Mouse (Mus musculus) ES-E14 (cell line): ENCODE data around the gene Nudt13.

ENCODE experiments used
- CHD2 ChIP-seq: IDR thresholded peaks from 2 replicates; pipeline ENCODE4 v1.6.1; 2014; ENCODE audit warnings: mild to moderate bottlenecking, low read depth, low read length, inconsistent platforms
- MAFK ChIP-seq: IDR thresholded peaks from 2 replicates; pipeline ENCODE4 v1.6.1; 2014; ENCODE audit warnings: mild to moderate bottlenecking, low read depth, low read length, inconsistent platforms; ENCODE audit not compliant: insufficient read depth
- ZC3H11A ChIP-seq: IDR thresholded peaks from 2 replicates; pipeline ENCODE4 v1.6.1; 2012; ENCODE audit warnings: low read depth, mild to moderate bottlenecking, inconsistent platforms, low read length, borderline replicate concordance
- ZNF384 ChIP-seq: IDR thresholded peaks from 2 replicates; pipeline ENCODE4 v1.6.1; 2012; ENCODE audit warnings: low read depth, low read length, inconsistent platforms

DNA sequence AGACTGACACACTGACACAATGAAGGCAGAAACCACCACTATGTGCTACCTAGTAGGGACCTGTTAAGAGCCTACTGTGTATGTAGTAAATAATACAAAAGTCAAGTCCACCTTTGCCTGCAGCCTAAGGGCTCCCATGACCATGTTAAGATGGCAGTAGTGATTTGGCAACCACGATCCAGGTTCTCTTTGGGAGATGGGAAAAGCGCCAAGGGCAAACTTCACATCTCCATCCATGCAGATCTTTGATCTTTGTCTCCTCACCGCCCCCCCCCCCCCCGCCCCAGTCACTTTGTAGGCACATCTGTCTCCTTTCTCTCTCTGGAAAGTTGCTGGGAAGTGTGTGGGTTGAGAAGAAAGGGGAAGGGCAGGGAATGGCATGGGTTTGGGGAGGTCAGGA lies 32.2 kb upstream of the Nudt13 start:
- TF ChIP-seq ZC3H11A (no peak), MAFK (no peak), CHD2 (no peak), ZNF384 (no peak)
